Comparison of ENCODE assay signal across 8 mouse cellular contexts in genomic region chr19:44835931-44836861, GRCm38 (mm10).
DNase-seq lines count a peak whose midpoint lies in the region; ATAC-seq and TF ChIP-seq lines count a peak whose summit lies in the region.

No protein-coding gene starts in this region.

- peak overlapping the region; percentile 59 for H3K27ac ChIP-seq in heart, embryonic 10.5 days
- H3K27ac ChIP-seq in forebrain, postnatal 0 days (ENCODE audit: low read depth, low read length), result no peak overlapping the region
- H3K27ac ChIP-seq in limb, embryonic 14.5 days (replicated peaks; ENCODE audit: low read depth, low read length), result no peak overlapping the region
- H3K27ac ChIP-seq in thymus, adult 2 months (ENCODE audit: control insufficient read depth, insufficient read depth, low read length), result no peak overlapping the region

- intact Hi-C loops in heart, postnatal 25 days (cut with DNase I), result no loop called here

- H3K36me3 ChIP-seq in heart, embryonic 10.5 days, result no peaks in the 10 kb centered on the region
- H3K36me3 ChIP-seq in forebrain, postnatal 0 days (ENCODE audit: insufficient read depth), result no peaks in the 10 kb centered on the region
- no peaks in the 10 kb centered on the region for H3K36me3 ChIP-seq in limb, embryonic 14.5 days (ENCODE audit: control insufficient read depth, insufficient read depth, low read length)
- no peaks in the 10 kb centered on the region for H3K36me3 ChIP-seq in thymus, adult 2 months (ENCODE audit: control insufficient read depth, insufficient read depth, low read length)

- peaks cover 91% of the 10 kb centered on the region for H3K27me3 ChIP-seq in heart, embryonic 10.5 days (ENCODE audit: insufficient read depth, poor library complexity, severe bottlenecking)
- peaks cover 61% of the 10 kb centered on the region for H3K27me3 ChIP-seq in forebrain, postnatal 0 days (ENCODE audit: insufficient read depth, low read length)
- peaks cover 89% of the 10 kb centered on the region for H3K27me3 ChIP-seq in limb, embryonic 14.5 days (ENCODE audit: control insufficient read depth, insufficient read depth, low read length)
- peaks cover 21% of the 10 kb centered on the region for H3K27me3 ChIP-seq in thymus, adult 2 months (ENCODE audit: control insufficient read depth, insufficient read depth, low read length)

- TF ChIP-seq POLR2A in limb, embryonic 14.5 days (IDR thresholded peaks at IDR 0.05; ENCODE audit: borderline replicate concordance, extremely low read depth, insufficient read depth, insufficient read length), result no peak
- TF ChIP-seq POLR2A in thymus, adult 2 months (IDR thresholded peaks at IDR 0.05; ENCODE audit: control insufficient read depth, extremely low read depth, insufficient read depth, low read length, poor library complexity), result no peak

- no peaks in the 10 kb centered on the region for H3K9me3 ChIP-seq in heart, embryonic 10.5 days
- no peaks in the 10 kb centered on the region for H3K9me3 ChIP-seq in forebrain, postnatal 0 days (ENCODE audit: low read length)
- no peaks in the 10 kb centered on the region for H3K9me3 ChIP-seq in limb, embryonic 14.5 days (ENCODE audit: control insufficient read depth, low read length)

- peak overlapping the region; percentile 37 for H3K9ac ChIP-seq in forebrain, postnatal 0 days
- peak overlapping the region; percentile 31 for H3K9ac ChIP-seq in limb, embryonic 14.5 days (ENCODE audit: low read depth, low read length, severe bottlenecking)

- H3K4me3 ChIP-seq in heart, embryonic 10.5 days, result peak overlapping the region; percentile 66
- H3K4me3 ChIP-seq in forebrain, postnatal 0 days (ENCODE audit: low read depth, low read length), result peak overlapping the region; percentile 39
- H3K4me3 ChIP-seq in limb, embryonic 14.5 days (replicated peaks; ENCODE audit: low read length), result peak overlapping the region; percentile 43
- no peak overlapping the region for H3K4me3 ChIP-seq in thymus, adult 2 months (ENCODE audit: control insufficient read depth, insufficient read depth, low read length)

- WGBS in heart, embryonic 10.5 days, result under 1% methylated on average over 70 of the region's 71 CpGs
- WGBS in forebrain, postnatal 0 days, result 2% methylated on average over 68 of the region's 71 CpGs
- under 1% methylated on average over 61 of the region's 71 CpGs for WGBS in limb, embryonic 14.5 days
- 2% methylated on average over 67 of the region's 71 CpGs for WGBS in thymus, adult 2 months

- peak; percentile 75 for DNase-seq in heart, embryonic 10.5 days (ENCODE audit: low spot score)
- DNase-seq in heart, postnatal 25 days (ENCODE audit: low spot score), result no peak
- DNase-seq in brain, adult 2 months (ENCODE audit: low read depth, low spot score), result peak; percentile 25
- DNase-seq in forebrain, postnatal 0 days, result no peak
- DNase-seq in limb, embryonic 14.5 days (ENCODE audit: low spot score), result no peak
- DNase-seq in retina, embryonic 14.5 days (ENCODE audit: low spot score), result peak; percentile 63
- DNase-seq in frontal cortex, postnatal 25 days (ENCODE audit: low spot score in 2 of 2), result no peak
- DNase-seq in thymus, adult 2 months, result no peak

- no peak for ATAC-seq in forebrain, postnatal 0 days
- ATAC-seq in limb, embryonic 14.5 days (ENCODE audit: low FRiP score, low read depth), result no peak

- peaks cover 34% of the 10 kb centered on the region for H3K4me1 ChIP-seq in heart, embryonic 10.5 days
- H3K4me1 ChIP-seq in forebrain, postnatal 0 days (ENCODE audit: insufficient read depth), result no peaks in the 10 kb centered on the region
- H3K4me1 ChIP-seq in limb, embryonic 14.5 days (ENCODE audit: control insufficient read depth, insufficient read depth, low read length), result peaks cover 15% of the 10 kb centered on the region
- peaks cover 5% of the 10 kb centered on the region; the same call in 1 of the 2 replicates for H3K4me1 ChIP-seq in thymus, adult 2 months (replicated peaks; ENCODE audit: control insufficient read depth, insufficient read depth, low read length)

- H3K4me2 ChIP-seq in forebrain, postnatal 0 days (ENCODE audit: low read depth), result peak overlapping the region; percentile 63
- peak overlapping the region; percentile 75 for H3K4me2 ChIP-seq in limb, embryonic 14.5 days (replicated peaks; ENCODE audit: low read depth, low read length, severe bottlenecking)

- TF ChIP-seq CTCF in forebrain, postnatal 0 days (IDR thresholded peaks at IDR 0.05; ENCODE audit: low read depth), result no peak
- TF ChIP-seq CTCF in thymus, adult 2 months (IDR thresholded peaks at IDR 0.05; ENCODE audit: borderline replicate concordance, control insufficient read depth, extremely low read depth, insufficient read depth, low read length, poor library complexity), result no peak

Comparison
In these comparisons a context has a peak if more than half of its experiments do, and no peak if none do; other contexts are left out.
1. DNase-seq: peak in heart, embryonic 10.5 days (single experiment), brain, adult 2 months (single experiment) and retina, embryonic 14.5 days (single experiment); none in heart, postnatal 25 days (single experiment), forebrain, postnatal 0 days (single experiment), limb, embryonic 14.5 days (single experiment), frontal cortex, postnatal 25 days (0 of 2) and thymus, adult 2 months (single experiment).